Mouse (Mus musculus) central nervous system, embryonic 11.5 days (tissue): ENCODE measurements around the gene Polg. TPM values are rescaled to one million over a fixed set of nuclear protein-coding genes. Genes with fewer than 3 reads are reported as not detected.

ENCODE experiments used
- polyA plus RNA-seq: library from polyadenylated mRNA; depleted of rRNA; stranded (reverse); fragments of >200 nt; gene quantifications from 2 replicates; pipeline ENCODE4 v1.2.3, GENCODE M21; 2012; rRNA removed

Polg gene
- 51.8 and 53.1 TPM in 2 replicates for polyA plus RNA-seq

DNA sequence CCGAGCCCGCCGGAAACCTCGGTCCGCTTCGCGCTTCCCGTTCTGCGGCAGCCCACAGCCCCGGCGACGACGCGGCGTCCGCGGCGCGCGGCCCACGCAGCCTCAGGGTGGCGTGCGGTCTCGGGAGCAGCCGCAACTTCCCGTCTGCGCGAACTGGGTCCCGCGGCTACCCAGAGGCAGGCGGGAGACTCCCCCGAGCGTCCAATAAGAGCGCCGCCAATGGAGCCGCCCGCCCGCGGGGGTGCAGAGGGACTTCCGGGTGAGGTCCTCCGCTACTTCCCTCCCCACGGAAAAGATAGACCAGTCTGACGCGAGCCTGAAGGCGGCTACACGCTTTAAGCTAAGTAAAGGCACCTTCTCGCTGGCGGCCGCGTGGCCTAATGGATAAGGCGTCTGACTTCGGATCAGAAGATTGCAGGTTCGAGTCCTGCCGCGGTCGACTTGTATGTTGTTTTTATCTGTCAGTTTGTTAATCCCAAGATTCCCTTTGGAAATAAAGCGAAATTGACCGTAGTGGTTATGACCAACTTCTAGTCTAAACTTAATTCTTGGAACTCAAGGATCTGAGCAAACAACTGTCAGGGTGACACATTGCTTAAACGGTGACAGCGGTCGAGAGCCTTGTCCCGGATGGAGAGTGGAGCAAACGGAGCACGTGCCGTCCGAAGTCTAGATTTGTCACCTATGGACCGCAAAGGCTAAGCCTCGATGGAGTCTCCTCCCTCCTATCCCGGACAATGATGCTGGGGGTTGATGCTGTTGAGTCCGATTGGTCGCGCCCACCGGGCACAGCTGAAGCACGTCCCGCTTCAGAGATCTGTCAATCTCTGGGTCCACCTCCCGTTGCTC, at the start of gene Polg:
TSS of gene Polg (minus strand) at position 310 of the 849 bp plus-strand sequence.

Other genes starting within 250 kb of the Polg start
- gene Abhd2, start 193.2 kb downstream of the Polg start, polyA plus RNA-seq: 7.6 and 10.8 TPM in 2 replicates
- 1.4 and 1.5 TPM in 2 replicates for gene Rlbp1, start 79.3 kb downstream of the Polg start, polyA plus RNA-seq
- gene Fanci, start 74.4 kb downstream of the Polg start, polyA plus RNA-seq: 12.1 and 12.5 TPM in 2 replicates
- 1.2 and 5.7 TPM in 2 replicates for gene Rhcg, start 151.3 kb upstream of the Polg start, polyA plus RNA-seq
- gene Ticrr, start 193.8 kb upstream of the Polg start, polyA plus RNA-seq: 12.0 and 12.1 TPM in 2 replicates
- gene Kif7, start 249.4 kb upstream of the Polg start, polyA plus RNA-seq: 10.9 and 16.5 TPM in 2 replicates